Mouse (Mus musculus) heart, postnatal 0 days (tissue): ENCODE measurements around the gene Hspg2. TPM values are rescaled to one million over a fixed set of nuclear protein-coding genes. Genes with fewer than 3 reads are reported as not detected.

ENCODE experiments used
- ATAC-seq: fragments of 200-750 bp; cut with Nextera tagmentation; 2 replicates; pipeline ENCODE4 v1.8.0; 2017; ENCODE audit warnings: low read depth, moderate number of reproducible peaks, moderate library complexity; ENCODE audit not compliant: insufficient read depth
- DNase-seq: peaks from one replicate; pipeline ENCODE4 v3.0.0-alpha.2; 2016; ENCODE audit warnings: low spot score
- H3K27ac ChIP-seq: fragments of 300-500 bp; sonication (generic); 2 replicates; pipeline ENCODE4 v1.5.1; 2014; ENCODE audit warnings: low read depth, mild to moderate bottlenecking
- H3K27me3 ChIP-seq: fragments of 300-500 bp; sonication (generic); 2 replicates; pipeline ENCODE4 v1.6.1; 2014; ENCODE audit warnings: low read length, mixed read lengths; ENCODE audit not compliant: control insufficient read depth, insufficient read depth
- H3K36me3 ChIP-seq: fragments of 300-500 bp; sonication (generic); replicated peaks from 2 replicates; pipeline ENCODE4 v1.6.1; 2014; ENCODE audit warnings: low read length, mixed read lengths; ENCODE audit not compliant: control insufficient read depth, insufficient read depth
- H3K4me1 ChIP-seq: fragments of 300-500 bp; sonication (generic); 2 replicates; pipeline ENCODE4 v1.6.1; 2014; ENCODE audit warnings: antibody characterized with exemption; ENCODE audit not compliant: control insufficient read depth, insufficient read depth
- H3K4me2 ChIP-seq: fragments of 300-500 bp; sonication (generic); 2 replicates; pipeline ENCODE4 v1.6.1; 2014; ENCODE audit warnings: low read depth, mild to moderate bottlenecking, low read length, moderate library complexity
- H3K4me3 ChIP-seq: fragments of 300-500 bp; sonication (generic); 2 replicates; pipeline ENCODE4 v1.5.1; 2014; ENCODE audit warnings: low read depth, low read length
- H3K9ac ChIP-seq: fragments of 300-500 bp; sonication (generic); replicated peaks from 2 replicates; pipeline ENCODE4 v1.6.1; 2014; ENCODE audit warnings: low read depth, low read length, mixed read lengths
- H3K9me3 ChIP-seq: fragments of 300-500 bp; sonication (generic); replicated peaks from 2 replicates; pipeline ENCODE4 v1.6.1; 2016; ENCODE audit warnings: low read length; ENCODE audit not compliant: control insufficient read depth
- CTCF ChIP-seq: IDR thresholded peaks from 2 replicates; pipeline ENCODE4 v1.5.1; 2016; ENCODE audit warnings: antibody characterized with exemption, control low read depth, low read depth
- EP300 ChIP-seq: IDR thresholded peaks from 2 replicates; pipeline ENCODE4 v1.6.1; 2016; ENCODE audit warnings: antibody characterized with exemption, low read depth
- WGBS: fragments of 180-500 bp; shearing (Covaris S2); extraction: QIAGEN DNeasy Blood & Tissue Kit; methylation state at CpG from one replicate; pipeline ENCODE4 v1.1.7; 2014; 5-methylcytosine and 5-hydroxymethylcytosine counted together
- polyA plus RNA-seq: library from polyadenylated mRNA; unstranded; fragments of >200 nt; fragmentation: Nextera tagmentation; extraction: Ambion mirVana; gene quantifications from 2 replicates; pipeline ENCODE4 v1.2.1, GENCODE M21; 2015
- total RNA-seq: library from RNA; depleted of rRNA; stranded (reverse); fragments of >200 nt; gene quantifications from 2 replicates; pipeline ENCODE4 v1.2.3, GENCODE M21; 2014; ENCODE audit warnings: low replicate concordance

Hspg2 gene
- total and polyA plus RNA-seq, 2 experiments from 2014 or later = 42.4 to 473 TPM

DNA sequence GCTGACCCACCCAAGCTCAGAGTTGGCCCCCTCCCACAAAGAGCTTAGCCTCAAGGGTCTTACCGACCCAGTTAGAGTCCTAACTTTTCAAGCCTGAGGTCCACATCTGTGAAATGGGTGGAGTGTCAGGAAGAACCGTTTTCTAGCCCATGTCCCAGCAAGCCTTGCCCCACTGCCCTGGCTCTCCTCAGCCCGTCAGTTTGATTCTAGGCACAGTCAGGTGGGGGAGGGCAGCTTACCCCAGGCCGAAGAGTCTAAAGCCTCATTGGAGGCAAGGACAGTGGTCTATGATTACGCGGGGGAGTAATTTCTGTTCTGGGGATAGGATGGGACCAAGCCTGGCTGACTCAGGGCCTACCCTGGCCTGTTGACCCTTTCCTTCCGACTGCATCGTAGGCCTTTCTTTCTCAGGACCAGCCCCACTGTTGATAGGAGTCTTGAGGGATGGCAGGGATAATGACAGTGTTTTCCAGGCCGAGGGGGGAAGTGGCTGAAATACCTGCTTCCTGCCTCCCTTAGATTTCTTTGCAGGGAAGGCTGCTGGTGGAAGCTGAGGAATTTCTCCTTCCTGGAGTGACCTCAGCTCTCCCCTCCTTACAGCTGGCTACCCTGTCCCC is 2.2 kb downstream of the Hspg2 start:
- peak overlapping the region; percentile 89 for H3K9ac ChIP-seq
- DNase-seq = peak; percentile 51
- peak overlapping the region; percentile 91 for H3K27ac ChIP-seq
- TF ChIP-seq EP300 (peak; percentile 41; the same call in 1 of the 2 replicates), CTCF (no peak)
- H3K36me3 ChIP-seq = no peaks in the 10 kb centered on the region
- H3K4me3 ChIP-seq = peak overlapping the region; percentile 79
- no peaks in the 10 kb centered on the region for H3K27me3 ChIP-seq
- peaks cover 73% of the 10 kb centered on the region for H3K4me1 ChIP-seq
- ATAC-seq = no peak
- 28% methylated on average over 9 of the region's 9 CpGs for WGBS
- H3K4me2 ChIP-seq = peak overlapping the region; percentile 88
- H3K9me3 ChIP-seq = no peaks in the 10 kb centered on the region

GRCm38 (mm10) chr4:137471326-137471725 is 2.8 kb downstream of the Hspg2 start:
- DNase-seq (no peak), ATAC-seq (no peak)
- no peaks in the 10 kb centered on the region for H3K9me3 ChIP-seq
- no peaks in the 10 kb centered on the region for H3K27me3 ChIP-seq
- H3K4me3 ChIP-seq = peak overlapping the region; percentile 79
- WGBS = 28% methylated on average over 8 of the region's 8 CpGs
- H3K4me1 ChIP-seq = peaks cover 77% of the 10 kb centered on the region
- TF ChIP-seq EP300 (no peak), CTCF (no peak)
- H3K27ac ChIP-seq = peak overlapping the region; percentile 91
- peak overlapping the region; percentile 89 for H3K9ac ChIP-seq
- H3K36me3 ChIP-seq = no peaks in the 10 kb centered on the region
- peak overlapping the region; percentile 88 for H3K4me2 ChIP-seq

DNA sequence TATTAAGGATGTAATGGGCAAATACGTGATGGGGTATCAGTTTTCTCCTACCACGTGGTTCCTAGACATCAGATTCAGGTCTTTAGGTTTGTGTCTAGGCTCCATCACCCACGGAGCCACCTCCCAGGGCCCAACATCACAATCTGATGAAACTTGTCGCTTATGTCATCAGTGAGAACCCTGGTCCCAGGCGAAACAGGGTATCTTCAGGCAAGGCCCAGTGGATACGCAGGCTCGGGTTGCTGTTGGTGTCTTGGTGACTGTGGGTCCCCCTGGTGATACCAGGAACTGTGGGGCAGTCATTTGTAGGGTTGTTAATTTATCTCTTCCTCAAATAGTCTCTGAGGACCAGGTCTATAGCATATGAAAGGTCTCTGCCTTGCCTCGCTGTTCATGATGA is 4.7 kb downstream of the Hspg2 start:
- Histone ChIP-seq H3K9me3 (no peaks in the 10 kb centered on the region), H3K4me2 (peak overlapping the region; percentile 88), H3K9ac (0 out of 2 replicates have a peak overlapping the region, but pooled peaks have one; percentile 42), H3K27ac (peak overlapping the region; percentile 91), H3K27me3 (no peaks in the 10 kb centered on the region), H3K4me3 (peak overlapping the region; percentile 17), H3K36me3 (no peaks in the 10 kb centered on the region), H3K4me1 (peaks cover 79% of the 10 kb centered on the region)
- ATAC-seq (no peak), DNase-seq (no peak)
- WGBS = 52% methylated on average over 8 of the region's 8 CpGs
- TF ChIP-seq CTCF = no peak
- no peak for TF ChIP-seq EP300

DNA sequence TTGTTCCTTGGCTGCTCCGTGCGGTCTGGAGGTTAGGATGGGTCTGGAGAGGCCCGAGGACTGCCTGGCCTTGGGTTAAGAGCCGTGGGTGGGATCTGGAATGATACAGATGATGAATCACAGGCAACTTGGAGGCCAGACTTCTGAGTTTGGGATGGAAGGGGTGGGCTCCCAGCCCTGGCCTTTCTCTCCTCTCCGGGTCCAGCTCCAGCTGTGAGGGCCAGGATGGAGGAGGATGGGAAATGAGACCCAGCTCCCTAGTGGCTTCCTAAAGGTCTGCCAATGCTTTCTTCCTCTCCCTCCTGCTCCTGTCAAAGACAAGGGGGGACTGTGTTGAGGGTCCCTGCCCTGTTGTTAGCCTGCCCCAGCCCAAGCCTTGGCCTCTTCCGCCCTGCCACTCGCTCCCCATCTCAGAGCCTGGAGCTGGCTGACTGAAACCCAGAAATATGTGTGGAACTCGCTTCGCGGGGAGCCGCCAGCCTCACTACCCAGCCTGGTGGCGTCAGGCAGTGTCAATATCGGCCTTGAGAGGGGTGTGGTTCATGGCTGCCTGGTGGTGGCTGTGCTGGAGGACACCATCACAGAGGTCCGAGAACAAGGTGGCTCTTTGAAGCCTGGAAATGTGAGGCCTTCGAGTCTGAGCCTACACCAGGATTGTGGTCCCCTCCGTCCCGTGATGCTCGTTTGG is 5.3 kb downstream of the Hspg2 start:
- peak overlapping the region; percentile 42; the same call in 1 of the 2 replicates for H3K9ac ChIP-seq
- no peaks in the 10 kb centered on the region for H3K9me3 ChIP-seq
- H3K27me3 ChIP-seq = no peaks in the 10 kb centered on the region
- peak overlapping the region; percentile 17 for H3K4me3 ChIP-seq
- H3K27ac ChIP-seq = peak overlapping the region; percentile 91
- H3K36me3 ChIP-seq = no peaks in the 10 kb centered on the region
- no peak for TF ChIP-seq CTCF
- TF ChIP-seq EP300 = no peak
- H3K4me1 ChIP-seq = peaks cover 83% of the 10 kb centered on the region
- DNase-seq = no peak
- H3K4me2 ChIP-seq = peak overlapping the region; percentile 88
- no peak for ATAC-seq
- WGBS = 17% methylated on average over 18 of the region's 18 CpGs

- no peak for ATAC-seq
- no peak overlapping the region for H3K4me3 ChIP-seq
- peak overlapping the region; percentile 91 for H3K27ac ChIP-seq
- no peak for DNase-seq
- TF ChIP-seq CTCF = no peak
- no peak for TF ChIP-seq EP300
- no peaks in the 10 kb centered on the region for H3K36me3 ChIP-seq
- 65% methylated on average over 7 of the region's 7 CpGs for WGBS
- H3K4me2 ChIP-seq = peak overlapping the region; percentile 88; the same call in 1 of the 2 replicates
- no peak overlapping the region for H3K9ac ChIP-seq
- peaks cover 89% of the 10 kb centered on the region for H3K4me1 ChIP-seq
- H3K9me3 ChIP-seq = no peaks in the 10 kb centered on the region
- H3K27me3 ChIP-seq = no peaks in the 10 kb centered on the region
Observed at GRCm38 (mm10) chr4:137474694-137475093, 6.1 kb downstream of the Hspg2 start.
